Mouse (Mus musculus) neural tube, embryonic 14.5 days (tissue): Measurements from ENCODE around the gene Pelp1. TPM values are rescaled to one million over a fixed set of nuclear protein-coding genes. Genes with fewer than 3 reads are reported as not detected.

ENCODE experiments used
- ATAC-seq: fragments of 200-750 bp; cut with Nextera tagmentation; 2 replicates; pipeline ENCODE4 v1.8.0; 2017; ENCODE audit warnings: low read depth, mild to moderate bottlenecking, moderate TSS enrichment, moderate library complexity
- H3K27ac ChIP-seq: fragments of 300-500 bp; sonication (generic); 2 replicates; pipeline ENCODE4 v1.5.1; 2014; ENCODE audit warnings: low read depth, mild to moderate bottlenecking, control low read depth, low read length, moderate library complexity, mixed read lengths
- H3K27me3 ChIP-seq: fragments of 300-500 bp; sonication (generic); 2 replicates; pipeline ENCODE4 v1.6.1; 2014; ENCODE audit warnings: low read length; ENCODE audit not compliant: control insufficient read depth, insufficient read depth
- H3K36me3 ChIP-seq: fragments of 300-500 bp; sonication (generic); 2 replicates; pipeline ENCODE4 v1.6.1; 2014; ENCODE audit warnings: low read length, mixed read lengths; ENCODE audit not compliant: control insufficient read depth, insufficient read depth
- H3K4me1 ChIP-seq: fragments of 300-500 bp; sonication (generic); 2 replicates; pipeline ENCODE4 v1.6.1; 2014; ENCODE audit warnings: low read length; ENCODE audit not compliant: control insufficient read depth, insufficient read depth
- H3K4me2 ChIP-seq: fragments of 300-500 bp; sonication (generic); 2 replicates; pipeline ENCODE4 v1.6.1; 2014; ENCODE audit warnings: mild to moderate bottlenecking, low read depth, low read length, control low read depth
- H3K4me3 ChIP-seq: fragments of 300-500 bp; sonication (generic); 2 replicates; pipeline ENCODE4 v1.5.1; 2014; ENCODE audit warnings: low read depth, low read length, control low read depth, mixed read lengths
- H3K9ac ChIP-seq: fragments of 300-500 bp; sonication (generic); replicated peaks from 2 replicates; pipeline ENCODE4 v1.6.1; 2014; ENCODE audit warnings: low read depth, mild to moderate bottlenecking, control low read depth, low read length, mixed read lengths
- H3K9me3 ChIP-seq: fragments of 300-500 bp; sonication (generic); 2 replicates; pipeline ENCODE4 v1.6.1; 2016; ENCODE audit warnings: low read length; ENCODE audit not compliant: control insufficient read depth
- WGBS: fragments of 180-500 bp; shearing (Covaris S2); extraction: QIAGEN DNeasy Blood & Tissue Kit; methylation state at CpG from one replicate; pipeline ENCODE4 v1.1.7; 2014; 5-methylcytosine and 5-hydroxymethylcytosine counted together
- polyA plus RNA-seq: library from polyadenylated mRNA; unstranded; fragments of >200 nt; fragmentation: Nextera tagmentation; extraction: Ambion mirVana; gene quantifications from 2 replicates; pipeline ENCODE4 v1.2.1, GENCODE M21; 2014

Gene Pelp1
- polyA plus RNA-seq, 1 experiment from 2014 or later = 29.3 TPM

GRCm38 (mm10) chr11:70389421-70389820, 20.4 kb downstream of the Pelp1 start:
- WGBS = 93% methylated on average over 5 of the region's 5 CpGs
- Histone ChIP-seq H3K4me1 (no peaks in the 10 kb centered on the region), H3K9ac (no peak overlapping the region), H3K4me3 (no peak overlapping the region), H3K36me3 (peaks cover 20% of the 10 kb centered on the region), H3K4me2 (no peak overlapping the region), H3K27me3 (no peaks in the 10 kb centered on the region), H3K9me3 (no peaks in the 10 kb centered on the region), H3K27ac (no peak overlapping the region)
- ATAC-seq = no peak

GRCm38 (mm10) chr11:70387436-70387835, 22.4 kb downstream of the Pelp1 start:
- no peak for ATAC-seq
- Histone ChIP-seq H3K36me3 (peaks cover 7% of the 10 kb centered on the region), H3K4me1 (no peaks in the 10 kb centered on the region), H3K4me3 (no peak overlapping the region), H3K4me2 (no peak overlapping the region), H3K9ac (no peak overlapping the region), H3K9me3 (no peaks in the 10 kb centered on the region), H3K27me3 (no peaks in the 10 kb centered on the region), H3K27ac (no peak overlapping the region)
- WGBS = 94% methylated on average over 5 of the region's 5 CpGs

GRCm38 (mm10) chr11:70384136-70384535, 25.7 kb downstream of the Pelp1 start:
- ATAC-seq = no peak
- no peak overlapping the region for H3K4me3 ChIP-seq
- 37% methylated on average over 3 of the region's 3 CpGs for WGBS
- no peaks in the 10 kb centered on the region for H3K27me3 ChIP-seq
- H3K36me3 ChIP-seq = no peaks in the 10 kb centered on the region
- no peak overlapping the region for H3K4me2 ChIP-seq
- no peak overlapping the region for H3K27ac ChIP-seq
- H3K9me3 ChIP-seq = no peaks in the 10 kb centered on the region
- no peaks in the 10 kb centered on the region for H3K4me1 ChIP-seq
- no peak overlapping the region for H3K9ac ChIP-seq

- Histone ChIP-seq H3K9me3 (no peaks in the 10 kb centered on the region), H3K9ac (no peak overlapping the region), H3K4me3 (no peak overlapping the region), H3K36me3 (no peaks in the 10 kb centered on the region), H3K27me3 (no peaks in the 10 kb centered on the region), H3K4me2 (no peak overlapping the region), H3K27ac (no peak overlapping the region), H3K4me1 (no peaks in the 10 kb centered on the region)
- no peak for ATAC-seq
- 76% methylated on average over 2 of the region's 2 CpGs for WGBS
Observed at GRCm38 (mm10) chr11:70381330-70381729, 28.5 kb downstream of the Pelp1 start.

- Histone ChIP-seq H3K4me2 (no peak overlapping the region), H3K9ac (no peak overlapping the region), H3K36me3 (no peaks in the 10 kb centered on the region), H3K27me3 (no peaks in the 10 kb centered on the region), H3K9me3 (no peaks in the 10 kb centered on the region), H3K4me3 (no peak overlapping the region), H3K27ac (no peak overlapping the region), H3K4me1 (no peaks in the 10 kb centered on the region)
- no peak for ATAC-seq
- WGBS = 86% methylated on average over 1 of the region's 1 CpGs
Observed at GRCm38 (mm10) chr11:70380478-70381005, 29.3 kb downstream of the Pelp1 start.

- Histone ChIP-seq H3K4me1 (no peaks in the 10 kb centered on the region), H3K4me2 (no peak overlapping the region), H3K27me3 (no peaks in the 10 kb centered on the region), H3K27ac (no peak overlapping the region), H3K4me3 (no peak overlapping the region), H3K9me3 (no peaks in the 10 kb centered on the region), H3K36me3 (no peaks in the 10 kb centered on the region), H3K9ac (no peak overlapping the region)
- 71% methylated on average over 6 of the region's 6 CpGs for WGBS
- ATAC-seq = no peak
Observed at GRCm38 (mm10) chr11:70376054-70376453, 33.8 kb downstream of the Pelp1 start.

GRCm38 (mm10) chr11:70374302-70374701, 35.5 kb downstream of the Pelp1 start:
- Histone ChIP-seq H3K27me3 (no peaks in the 10 kb centered on the region), H3K27ac (no peak overlapping the region), H3K4me2 (no peak overlapping the region), H3K36me3 (no peaks in the 10 kb centered on the region), H3K4me3 (no peak overlapping the region), H3K9ac (no peak overlapping the region), H3K4me1 (no peaks in the 10 kb centered on the region), H3K9me3 (no peaks in the 10 kb centered on the region)
- 83% methylated on average over 3 of the region's 3 CpGs for WGBS
- ATAC-seq = no peak

GRCm38 (mm10) chr11:70372849-70373557, 36.8 kb downstream of the Pelp1 start:
- H3K9me3 ChIP-seq = no peaks in the 10 kb centered on the region
- no peak for ATAC-seq
- WGBS = 85% methylated on average over 7 of the region's 7 CpGs
- no peak overlapping the region for H3K9ac ChIP-seq
- H3K27ac ChIP-seq = no peak overlapping the region
- no peaks in the 10 kb centered on the region for H3K36me3 ChIP-seq
- no peaks in the 10 kb centered on the region for H3K4me1 ChIP-seq
- no peak overlapping the region for H3K4me2 ChIP-seq
- no peak overlapping the region for H3K4me3 ChIP-seq
- H3K27me3 ChIP-seq = no peaks in the 10 kb centered on the region

- Histone ChIP-seq H3K9ac (no peak overlapping the region), H3K9me3 (no peaks in the 10 kb centered on the region), H3K27me3 (no peaks in the 10 kb centered on the region), H3K4me1 (no peaks in the 10 kb centered on the region), H3K4me3 (no peak overlapping the region), H3K27ac (no peak overlapping the region), H3K4me2 (no peak overlapping the region), H3K36me3 (no peaks in the 10 kb centered on the region)
- no peak for ATAC-seq
Observed at GRCm38 (mm10) chr11:70372396-70372795, 37.4 kb downstream of the Pelp1 start.
